Mouse (Mus musculus): ENCODE measurements around the gene Rec8.

The Rec8 gene

GRCm38 (mm10) chr14:55641291-55641690 lies 23.5 kb downstream of the Rec8 start:
- WGBS, result 95% methylated on average over 13 of the region's 13 CpGs

GRCm38 (mm10) chr14:55642679-55643059 lies 24.8 kb downstream of the Rec8 start:
- WGBS, result 18% methylated on average over 8 of the region's 8 CpGs

GRCm38 (mm10) chr14:55643060-55643907 lies 25.4 kb downstream of the Rec8 start, which contains the start of gene Tm9sf1:
Gene Tm9sf1 (minus strand): TSS chr14:55643806.
- WGBS, result under 1% methylated on average over 89 of the region's 89 CpGs

- WGBS, result 17% methylated on average over 17 of the region's 17 CpGs
Observed at GRCm38 (mm10) chr14:55644261-55644888, 26.5 kb downstream of the Rec8 start.

GRCm38 (mm10) chr14:55649884-55650283 lies 32.0 kb downstream of the Rec8 start, which contains the start of gene Tssk4:
Gene Tssk4 (plus strand): TSS chr14:55650184.
- 95% methylated on average over 2 of the region's 2 CpGs for WGBS

GRCm38 (mm10) chr14:55651528-55651927 lies 33.7 kb downstream of the Rec8 start:
- WGBS, result 95% methylated on average over 7 of the region's 7 CpGs

GRCm38 (mm10) chr14:55656935-55657334 lies 39.1 kb downstream of the Rec8 start:
- 90% methylated on average over 3 of the region's 3 CpGs for WGBS

- 93% methylated on average over 5 of the region's 5 CpGs for WGBS
Observed at GRCm38 (mm10) chr14:55658011-55658410, 40.2 kb downstream of the Rec8 start.

GRCm38 (mm10) chr14:55659960-55660573 lies 42.2 kb downstream of the Rec8 start, which contains the start of gene Mdp1:
Gene Mdp1 (minus strand): TSS chr14:55660508.
- WGBS, result under 1% methylated on average over 39 of the region's 39 CpGs

GRCm38 (mm10) chr14:55660636-55661035 lies 42.8 kb downstream of the Rec8 start:
- 33% methylated on average over 2 of the region's 2 CpGs for WGBS

GRCm38 (mm10) chr14:55671486-55671832 lies 53.6 kb downstream of the Rec8 start:
- under 1% methylated on average over 12 of the region's 12 CpGs for WGBS

- 1% methylated on average over 38 of the region's 38 CpGs for WGBS
Observed at GRCm38 (mm10) chr14:55671833-55672740, 54.2 kb downstream of the Rec8 start, which contains the start of the genes Gmpr2 and Nedd8. Gene Gmpr2 (plus strand): TSS chr14:55671941. Gene Nedd8 (minus strand): TSS chr14:55672124.

GRCm38 (mm10) chr14:55672741-55673060 lies 54.9 kb downstream of the Rec8 start:
- WGBS, result 75% methylated on average over 7 of the region's 7 CpGs
